Mouse (Mus musculus): ENCODE data around the gene Prr12.

DNA sequence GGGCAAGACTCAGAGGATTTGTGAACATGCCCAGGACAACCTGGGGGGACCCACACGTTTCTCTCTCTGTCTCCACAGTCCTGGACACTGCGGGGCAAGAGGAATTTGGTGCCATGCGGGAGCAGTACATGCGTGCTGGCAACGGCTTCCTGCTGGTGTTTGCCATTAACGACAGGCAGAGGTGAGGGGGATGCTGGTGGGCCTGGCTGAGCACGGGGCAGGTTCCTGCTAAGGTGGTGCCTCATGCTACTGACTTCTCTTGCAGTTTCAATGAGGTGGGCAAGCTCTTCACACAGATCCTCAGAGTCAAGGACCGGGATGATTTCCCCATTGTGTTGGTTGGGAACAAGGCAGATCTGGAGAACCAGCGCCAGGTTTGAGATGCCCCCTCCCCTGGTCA is 32.5 kb downstream of the Prr12 start:
- no peak for TF ChIP-seq EP300 (IDR thresholded peaks at IDR 0.05; ENCODE audit: low read depth)
- TF ChIP-seq CTCF (IDR thresholded peaks at IDR 0.05; ENCODE audit: low read depth) = no peak

Data from heart, postnatal 0 days (tissue).